Mouse (Mus musculus): Measurements from ENCODE around the gene Slc7a7.

DNA sequence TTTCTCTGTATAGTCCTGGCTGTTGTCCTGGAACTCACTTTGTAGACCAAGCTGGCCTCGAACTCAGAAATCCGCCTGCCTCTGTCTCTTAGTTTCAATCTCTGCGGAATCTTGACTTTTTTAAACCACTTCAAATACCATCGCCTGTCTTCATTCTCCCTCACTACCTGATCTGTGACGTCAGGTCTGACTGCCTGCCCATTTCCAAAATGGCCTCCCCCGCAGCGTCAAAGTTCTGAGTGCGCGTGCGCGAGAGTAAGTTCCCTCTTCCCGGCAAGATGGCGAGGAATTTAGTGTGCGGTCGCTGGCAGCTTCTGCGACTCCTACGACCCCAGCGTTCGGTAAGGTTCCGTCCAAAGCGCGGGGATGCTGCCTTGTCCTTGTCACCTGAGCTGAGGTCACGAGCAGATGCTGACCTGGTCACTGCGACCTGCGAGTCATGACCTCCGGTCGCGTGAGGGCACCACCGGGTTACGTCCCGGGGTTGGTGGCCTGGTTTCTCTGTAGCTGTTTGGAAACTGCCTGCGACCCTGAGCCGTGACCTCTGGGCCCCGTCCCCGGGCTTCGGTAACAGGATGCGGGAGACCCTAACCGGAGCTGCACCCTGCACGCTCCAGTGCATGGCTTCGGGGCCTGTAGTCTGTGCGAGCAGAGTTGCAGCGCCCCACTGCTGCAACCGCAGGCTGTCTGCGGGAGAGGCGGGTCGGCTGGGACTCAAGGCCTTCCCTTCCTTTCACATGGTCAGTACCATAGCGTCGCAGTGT, 56.8 kb downstream of the Slc7a7 start, which contains the start of gene Oxa1l:
- TF ChIP-seq GATA1 (IDR thresholded peaks at IDR 0.05; ENCODE audit: borderline replicate concordance, low read length) (no peak), FLI1 (IDR thresholded peaks at IDR 0.05; ENCODE audit: low read length) (no peak)

Data from megakaryocyte, embryonic 14.5 days (primary cell).